Mouse (Mus musculus) hindbrain, embryonic 11.5 days (tissue): ENCODE measurements around the gene Kptn. TPM values are rescaled to one million over a fixed set of nuclear protein-coding genes. Genes with fewer than 3 reads are reported as not detected.

ENCODE experiments used
- ATAC-seq: fragments of 200-750 bp; cut with Nextera tagmentation; 2 replicates; pipeline ENCODE4 v1.8.0; 2017; ENCODE audit warnings: mild to moderate bottlenecking, moderate TSS enrichment, moderate library complexity; ENCODE audit not compliant: low FRiP score
- DNase-seq: peaks from one replicate; pipeline ENCODE4 v3.0.0-alpha.2; 2015; ENCODE audit warnings: low spot score
- H3K27ac ChIP-seq: fragments of 300-500 bp; sonication (generic); 2 replicates; pipeline ENCODE4 v1.5.1; 2014; ENCODE audit warnings: mild to moderate bottlenecking, low read depth, low read length
- H3K27me3 ChIP-seq: fragments of 300-500 bp; sonication (generic); 2 replicates; pipeline ENCODE4 v1.6.1; 2014; ENCODE audit warnings: mild to moderate bottlenecking, low read length, moderate library complexity, mixed read lengths; ENCODE audit not compliant: control insufficient read depth, insufficient read depth
- H3K36me3 ChIP-seq: fragments of 300-500 bp; sonication (generic); 2 replicates; pipeline ENCODE4 v1.6.1; 2014; ENCODE audit warnings: mild to moderate bottlenecking, low read length, moderate library complexity, mixed read lengths; ENCODE audit not compliant: control insufficient read depth, insufficient read depth
- H3K4me1 ChIP-seq: fragments of 300-500 bp; sonication (generic); replicated peaks from 2 replicates; pipeline ENCODE4 v1.6.1; 2014; ENCODE audit warnings: low read length, mixed read lengths; ENCODE audit not compliant: control insufficient read depth, insufficient read depth
- H3K4me2 ChIP-seq: fragments of 300-500 bp; sonication (generic); replicated peaks from 2 replicates; pipeline ENCODE4 v1.6.1; 2014; ENCODE audit warnings: mild to moderate bottlenecking, low read depth, low read length
- H3K4me3 ChIP-seq: fragments of 300-500 bp; sonication (generic); 2 replicates; pipeline ENCODE4 v1.5.1; 2014; ENCODE audit warnings: low read depth, low read length
- H3K9ac ChIP-seq: fragments of 300-500 bp; sonication (generic); 2 replicates; pipeline ENCODE4 v1.6.1; 2014; ENCODE audit warnings: low read depth, low read length
- H3K9me3 ChIP-seq: fragments of 300-500 bp; sonication (generic); 2 replicates; pipeline ENCODE4 v1.6.1; 2016; ENCODE audit warnings: low read length; ENCODE audit not compliant: control insufficient read depth
- whole genome bisulfite sequencing: fragments of 180-500 bp; shearing (Covaris S2); extraction: QIAGEN DNeasy Blood & Tissue Kit; methylation state at CpG from one replicate; pipeline ENCODE4 v1.1.7; 2014; 5-methylcytosine and 5-hydroxymethylcytosine counted together
- polyA plus RNA-seq: library from polyadenylated mRNA; unstranded; fragments of >200 nt; fragmentation: Nextera tagmentation; extraction: Ambion mirVana; gene quantifications from 2 replicates; pipeline ENCODE4 v1.2.1, GENCODE M21; 2014

Kptn gene
- polyA plus RNA-seq, 1 experiment from 2014 or later, result 21.7 TPM

DNA sequence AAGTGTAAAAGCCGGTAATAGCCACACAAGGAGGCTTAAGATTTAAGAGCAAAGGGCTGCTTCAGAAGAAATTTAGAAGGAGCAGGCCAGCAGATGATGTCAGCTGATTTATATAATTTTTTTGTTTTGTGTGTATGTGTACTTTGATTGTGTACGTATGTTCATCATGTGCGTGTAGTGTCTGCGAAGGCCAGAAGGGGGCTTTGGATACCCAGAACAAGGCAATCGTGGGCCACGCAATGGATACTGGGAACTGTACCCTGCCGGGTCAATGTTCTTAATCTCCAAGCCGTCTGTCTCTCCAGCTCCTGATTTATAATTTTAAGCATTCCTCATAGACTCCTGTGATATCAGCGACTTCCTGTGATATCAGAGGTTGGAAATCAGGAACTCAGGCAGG, 41.6 kb downstream of the Kptn start:
- H3K4me1 ChIP-seq, result peaks cover 2% of the 10 kb centered on the region; the same call in 1 of the 2 replicates
- no peak overlapping the region for H3K27ac ChIP-seq
- peaks cover 12% of the 10 kb centered on the region for H3K27me3 ChIP-seq
- no peaks in the 10 kb centered on the region for H3K9me3 ChIP-seq
- WGBS, result 90% methylated on average over 9 of the region's 9 CpGs
- H3K36me3 ChIP-seq, result no peaks in the 10 kb centered on the region
- ATAC-seq (no peak), DNase-seq (no peak)
- H3K9ac ChIP-seq, result no peak overlapping the region
- H3K4me2 ChIP-seq, result no peak overlapping the region
- H3K4me3 ChIP-seq, result no peak overlapping the region

DNA sequence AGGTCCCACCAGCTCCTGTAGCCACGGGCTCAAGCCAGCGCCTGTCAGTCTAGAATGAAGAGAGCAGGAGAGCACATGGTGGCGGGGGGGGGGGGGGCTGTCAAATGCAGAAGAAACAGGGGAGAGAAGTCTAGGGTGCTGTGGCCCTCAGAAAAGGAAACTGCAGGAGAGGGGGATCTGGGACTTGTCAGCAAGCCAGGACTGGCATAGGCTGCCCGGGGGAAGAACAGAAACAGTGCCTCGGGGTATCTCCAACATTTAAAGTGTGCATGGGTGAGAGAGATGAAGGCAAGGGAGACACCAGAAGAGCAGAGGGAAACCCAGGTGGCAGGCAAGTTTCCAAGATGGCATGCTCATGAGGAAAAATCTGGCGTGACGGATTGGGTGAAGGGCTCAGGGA, 42.3 kb downstream of the Kptn start:
- no peaks in the 10 kb centered on the region for H3K9me3 ChIP-seq
- H3K27me3 ChIP-seq, result peaks cover 12% of the 10 kb centered on the region
- H3K4me2 ChIP-seq, result no peak overlapping the region
- no peak overlapping the region for H3K4me3 ChIP-seq
- H3K9ac ChIP-seq, result no peak overlapping the region
- peaks cover 2% of the 10 kb centered on the region; the same call in 1 of the 2 replicates for H3K4me1 ChIP-seq
- H3K27ac ChIP-seq, result no peak overlapping the region
- no peak for DNase-seq
- ATAC-seq, result 0 out of 2 replicates have a peak, but pooled peaks have one; percentile 12
- H3K36me3 ChIP-seq, result no peaks in the 10 kb centered on the region
- 80% methylated on average over 7 of the region's 7 CpGs for WGBS

DNA sequence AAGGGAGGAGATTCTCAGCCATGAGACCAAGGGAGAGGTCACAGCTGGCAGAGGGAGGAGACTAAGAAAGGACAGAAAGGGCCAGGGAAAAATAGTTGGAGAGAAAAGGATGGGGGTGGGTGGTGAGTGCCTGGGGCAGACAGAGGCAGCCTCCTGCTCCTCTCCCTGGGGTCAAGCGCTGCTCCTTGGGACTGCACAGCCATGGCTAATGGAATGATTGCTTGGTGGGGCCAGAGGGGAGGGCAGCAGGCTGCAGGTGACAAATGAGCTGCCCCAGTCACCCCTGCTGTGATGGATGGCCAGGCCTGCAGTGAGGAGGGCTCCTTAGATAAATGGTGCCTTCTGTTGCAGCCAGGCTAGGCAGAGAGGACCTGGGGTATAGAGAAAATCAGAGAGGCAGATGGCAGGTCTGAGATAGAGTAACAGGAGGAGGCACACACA, 52.5 kb downstream of the Kptn start:
- H3K36me3 ChIP-seq, result 0 out of 2 replicates have a peak, but pooled peaks cover 2% of the 10 kb centered on the region
- H3K27me3 ChIP-seq, result no peaks in the 10 kb centered on the region
- WGBS, result 0% methylated on average over 1 of the region's 1 CpGs
- ATAC-seq (peak; percentile 84), DNase-seq (peak; percentile 77)
- H3K9ac ChIP-seq, result peak overlapping the region; percentile 33; the same call in 1 of the 2 replicates
- H3K4me2 ChIP-seq, result no peak overlapping the region
- no peak overlapping the region for H3K4me3 ChIP-seq
- H3K9me3 ChIP-seq, result no peaks in the 10 kb centered on the region
- H3K27ac ChIP-seq, result peak overlapping the region; percentile 97
- peaks cover 16% of the 10 kb centered on the region for H3K4me1 ChIP-seq

DNA sequence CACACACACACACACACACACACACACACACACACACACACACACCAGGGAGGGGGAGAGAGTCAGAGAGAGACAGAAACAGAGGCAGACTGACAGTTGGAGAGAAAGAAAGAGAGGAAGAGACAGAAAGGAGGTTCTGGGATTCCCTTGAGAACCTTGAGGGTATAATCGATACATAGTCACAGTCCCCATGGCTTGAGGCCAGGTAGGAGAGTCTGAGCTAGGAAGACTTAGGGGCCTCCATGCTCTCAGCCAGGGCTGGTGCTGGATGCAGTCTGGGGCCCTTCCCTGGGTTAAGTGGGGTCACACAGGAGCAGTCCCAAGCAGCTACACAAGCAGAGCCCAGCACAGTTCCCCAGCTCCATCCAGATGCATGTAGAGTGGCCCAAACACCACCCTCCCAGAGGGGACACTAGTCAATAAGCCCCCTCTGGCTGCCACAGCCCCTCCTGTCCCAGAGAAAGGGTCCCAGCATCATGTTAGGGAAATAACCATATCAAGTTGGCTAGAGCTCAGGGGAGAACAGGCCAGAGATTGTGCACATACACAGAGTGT, 53.0 kb downstream of the Kptn start:
- WGBS, result 8% methylated on average over 1 of the region's 1 CpGs
- Histone ChIP-seq H3K4me2 (0 out of 2 replicates have a peak overlapping the region, but pooled peaks have one; percentile 21), H3K36me3 (0 out of 2 replicates have a peak, but pooled peaks cover 2% of the 10 kb centered on the region), H3K27ac (peak overlapping the region; percentile 97), H3K9ac (peak overlapping the region; percentile 38), H3K4me3 (no peak overlapping the region), H3K4me1 (peaks cover 16% of the 10 kb centered on the region), H3K9me3 (no peaks in the 10 kb centered on the region), H3K27me3 (no peaks in the 10 kb centered on the region)
- peak; percentile 34 for ATAC-seq
- peak; percentile 39 for DNase-seq

DNA sequence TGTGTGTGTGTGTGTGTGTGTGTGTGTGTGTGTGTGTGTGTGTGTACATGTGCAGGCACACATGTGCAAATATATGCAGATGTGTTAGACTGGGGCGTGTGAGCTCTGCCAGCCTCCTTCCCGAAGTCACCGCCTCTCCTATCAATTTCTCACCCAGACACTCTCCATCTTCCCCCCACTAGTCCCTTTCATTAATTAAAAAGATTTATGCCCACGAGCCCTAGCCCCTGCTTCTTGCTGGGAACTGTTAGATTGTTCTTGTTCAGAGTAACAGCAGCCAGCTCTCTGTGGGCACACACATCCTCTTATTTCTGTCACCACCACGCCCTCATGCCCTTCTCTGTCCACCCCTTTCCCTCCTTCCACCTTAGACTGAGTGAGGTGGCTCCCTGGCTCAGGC, 53.5 kb downstream of the Kptn start:
- Histone ChIP-seq H3K4me1 (peaks cover 16% of the 10 kb centered on the region), H3K36me3 (0 out of 2 replicates have a peak, but pooled peaks cover 4% of the 10 kb centered on the region), H3K27ac (peak overlapping the region; percentile 97), H3K4me3 (no peak overlapping the region), H3K9ac (peak overlapping the region; percentile 60), H3K9me3 (no peaks in the 10 kb centered on the region), H3K27me3 (no peaks in the 10 kb centered on the region), H3K4me2 (peak overlapping the region; percentile 67; the same call in 1 of the 2 replicates)
- WGBS, result 31% methylated on average over 5 of the region's 5 CpGs
- DNase-seq, result peak; percentile 21
- 0 out of 2 replicates have a peak, but pooled peaks have one; percentile 1 for ATAC-seq

DNA sequence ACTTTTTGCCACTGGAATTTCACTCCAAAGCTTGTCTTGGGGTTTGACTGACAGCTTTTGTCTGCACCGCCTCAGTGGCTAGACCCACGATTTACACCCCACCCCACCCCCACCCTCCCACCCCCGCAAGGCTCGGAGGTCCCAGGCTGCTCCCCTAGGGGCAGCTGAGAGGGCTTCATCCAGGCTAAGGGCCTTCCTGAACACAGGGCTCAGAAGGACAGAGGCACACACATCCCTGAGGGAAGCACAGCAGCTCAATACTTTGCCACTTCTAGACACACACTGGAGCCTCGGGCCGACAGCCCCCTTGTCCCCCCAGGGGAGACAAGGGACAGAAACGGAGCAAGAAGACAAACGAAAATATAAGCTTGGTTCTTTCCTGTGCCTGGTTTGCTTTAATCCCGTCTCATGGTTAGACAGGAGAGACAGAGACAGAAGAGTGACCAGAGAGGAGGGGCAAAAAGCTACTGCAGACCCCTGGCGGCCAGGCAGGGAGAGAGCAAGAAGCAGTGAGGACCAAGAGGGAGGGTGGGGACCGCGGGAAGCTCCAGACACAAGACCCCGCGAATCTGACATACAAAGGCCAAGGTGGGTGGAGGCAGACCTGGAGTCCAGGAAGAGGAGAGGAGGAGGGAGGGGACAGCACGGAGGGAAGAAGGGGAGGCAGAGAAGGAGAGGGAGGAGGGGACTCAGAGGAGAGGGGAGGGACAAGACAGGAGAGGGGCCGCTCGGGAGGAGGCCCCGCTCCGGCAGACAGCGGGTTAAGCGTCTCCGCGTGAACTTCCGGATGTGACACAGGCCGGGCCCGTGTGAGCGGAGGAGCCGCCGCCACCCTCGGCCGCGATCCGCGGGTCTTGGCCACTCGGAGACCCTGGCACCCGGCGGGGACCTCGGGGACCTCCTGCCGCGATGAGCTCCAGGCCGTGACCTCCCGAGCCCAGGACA, 55.2 kb downstream of the Kptn start, which contains the start of gene Meis3:
Gene Meis3 (plus strand): TSS at position 494 of the 945 bp plus-strand sequence.
- Histone ChIP-seq H3K9me3 (no peaks in the 10 kb centered on the region), H3K9ac (peak within 1 kb of the TSS; percentile 74), H3K4me3 (peak within 1 kb of the TSS; percentile 69), H3K27ac (peak within 1 kb of the TSS; percentile 97), H3K4me2 (peak within 1 kb of the TSS; percentile 67), H3K4me1 (peaks cover 16% of the 10 kb centered on the region), H3K36me3 (peaks cover 15% of the 10 kb centered on the region; the same call in 1 of the 2 replicates), H3K27me3 (no peaks in the 10 kb centered on the region)
- DNase-seq (peak; percentile 84), ATAC-seq (peak; percentile 81)
- under 1% methylated on average over 27 of the region's 42 CpGs for WGBS

DNA sequence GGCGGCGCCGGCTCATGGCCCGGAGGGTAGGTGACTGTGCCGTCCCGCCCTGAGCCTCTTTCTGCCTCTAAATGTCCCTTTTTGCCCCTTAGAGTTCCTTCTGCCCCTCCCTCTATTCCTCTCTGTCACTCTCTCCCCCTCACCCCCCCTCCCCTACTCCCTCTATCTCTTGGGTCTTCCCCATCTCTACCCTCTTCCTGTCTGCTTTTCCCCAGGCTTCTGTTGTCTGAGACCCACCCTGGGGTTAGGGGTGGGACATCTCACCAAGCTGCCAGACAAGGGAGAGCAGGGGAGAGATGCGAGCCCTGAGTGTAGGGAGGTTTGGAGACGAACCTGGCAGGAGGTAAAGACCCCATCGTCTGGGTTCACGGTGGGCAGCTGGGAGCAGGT, 55.8 kb downstream of the Kptn start:
- Histone ChIP-seq H3K4me3 (peak overlapping the region; percentile 69), H3K4me2 (peak overlapping the region; percentile 67), H3K9me3 (no peaks in the 10 kb centered on the region), H3K27me3 (no peaks in the 10 kb centered on the region), H3K36me3 (peaks cover 15% of the 10 kb centered on the region; the same call in 1 of the 2 replicates), H3K4me1 (peaks cover 16% of the 10 kb centered on the region), H3K27ac (peak overlapping the region; percentile 97), H3K9ac (peak overlapping the region; percentile 74)
- ATAC-seq (no peak; the same call in 1 of the 2 replicates), DNase-seq (no peak)
- WGBS, result 0% methylated on average over 10 of the region's 10 CpGs
